Mouse (Mus musculus): ENCODE measurements around the gene Ankrd27. TPM values are rescaled to one million over a fixed set of nuclear protein-coding genes. Genes with fewer than 3 reads are reported as not detected.

Gene Ankrd27
- total and polyA plus RNA-seq, 3 experiments, result 49.0 to 103 (median 74.9) TPM

DNA sequence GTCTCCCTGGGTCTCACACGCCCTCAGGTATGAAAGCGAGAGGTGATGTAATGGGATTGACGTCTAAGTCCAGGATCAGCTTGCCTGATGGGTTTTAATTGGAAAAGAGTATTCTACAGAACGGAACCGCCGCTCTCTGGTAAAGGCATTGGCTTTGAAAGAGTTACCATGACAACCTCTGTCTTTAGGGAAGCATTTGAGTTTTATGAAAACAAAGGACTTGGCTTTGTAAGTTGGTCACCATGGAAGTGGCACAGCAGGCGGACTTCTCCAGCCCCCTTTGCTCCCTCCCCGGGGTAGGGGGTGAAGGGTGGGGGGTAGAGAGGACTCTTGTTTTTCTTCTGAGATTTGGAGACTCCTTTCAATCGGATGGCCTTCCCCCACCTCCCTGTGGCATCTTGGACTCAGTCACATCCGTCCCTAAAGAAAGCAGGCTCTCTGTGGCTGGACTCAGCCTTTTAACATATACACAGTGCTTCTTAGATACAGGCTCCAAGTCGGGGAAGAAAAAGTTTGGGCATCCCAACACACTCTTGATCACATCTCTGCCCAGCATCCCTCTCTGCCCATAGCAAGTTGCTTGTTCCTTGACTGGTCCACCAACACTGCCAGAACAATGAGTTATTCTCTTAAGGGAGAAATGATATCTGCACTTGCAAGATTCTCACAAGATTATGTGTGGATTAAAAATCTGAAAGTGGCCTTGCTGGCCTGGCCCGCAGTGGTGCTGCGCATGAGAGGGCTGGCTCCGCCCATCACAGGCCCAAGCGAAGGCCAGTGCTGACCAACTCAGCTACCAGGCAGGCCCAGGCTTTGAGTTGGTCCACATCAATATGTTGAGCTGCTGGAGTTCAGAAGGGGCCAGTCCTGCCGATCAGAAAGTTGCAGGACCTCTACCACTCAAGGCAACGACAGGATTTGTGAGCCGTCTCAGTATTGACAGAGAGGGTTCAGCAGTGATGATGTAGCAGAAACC, 82.3 kb downstream of the Ankrd27 start:
- Histone ChIP-seq H3K4me3 (ENCODE audit: control insufficient read depth in 1 of 2, insufficient read depth in 1 of 2, low read depth in 2 of 2, low read length in 2 of 2) (no peak overlapping the region), H3K9ac (ENCODE audit: control insufficient read depth, low read depth, low read length, poor library complexity, severe bottlenecking) (no peak overlapping the region), H3K9me3 (replicated peaks; ENCODE audit: insufficient read depth, low read length) (no peaks in the 10 kb centered on the region), H3K4me1 (ENCODE audit: control insufficient read depth in 1 of 2, insufficient read depth in 2 of 2, low read length in 2 of 2) (no peaks in the 10 kb centered on the region), H3K36me3 (ENCODE audit: control insufficient read depth in 1 of 2, insufficient read depth in 2 of 2, low read length in 2 of 2) (no peaks in the 10 kb centered on the region), H3K27ac (ENCODE audit: control insufficient read depth, low read depth, low read length) (no peak overlapping the region), H3K27me3 (ENCODE audit: control insufficient read depth in 1 of 2, insufficient read depth in 2 of 2, low read length in 2 of 2) (no peaks in the 10 kb centered on the region), H3K79me2 (ENCODE audit: control insufficient read depth, insufficient read depth, low read length, poor library complexity) (no peaks in the 10 kb centered on the region)
- TF ChIP-seq KAT2A (conservative IDR thresholded peaks at IDR 0.05; ENCODE audit: low read depth, low read length) (no peak), RAD21 (IDR thresholded peaks at IDR 0.05; ENCODE audit: low read depth, low read length) (no peak), USF1 (IDR thresholded peaks at IDR 0.05; ENCODE audit: low read depth, low read length) (no peak), E2F4 (IDR thresholded peaks at IDR 0.05; ENCODE audit: borderline replicate concordance, low read depth, low read length) (no peak), CHD2 (IDR thresholded peaks at IDR 0.05; ENCODE audit: low read length) (no peak), TAL1 (IDR thresholded peaks at IDR 0.05; ENCODE audit: low read length) (no peak), CHD1 (IDR thresholded peaks at IDR 0.05; ENCODE audit: low read depth, low read length) (no peak), SIN3A (IDR thresholded peaks at IDR 0.05; ENCODE audit: low read length) (no peak), MYC (IDR thresholded peaks at IDR 0.05; ENCODE audit: low read depth, low read length) (no peak), GABPA (IDR thresholded peaks at IDR 0.05; ENCODE audit: low read depth, low read length) (no peak), ELF1 (IDR thresholded peaks at IDR 0.05; ENCODE audit: low read depth, low read length) (no peak), SMC3 (IDR thresholded peaks at IDR 0.05; ENCODE audit: low read depth, low read length) (no peak), MAFK (IDR thresholded peaks at IDR 0.05; ENCODE audit: borderline replicate concordance, low read depth, low read length) (no peak)
- DNase-seq (ENCODE audit: low read depth, low spot score), result no peak

DNA sequence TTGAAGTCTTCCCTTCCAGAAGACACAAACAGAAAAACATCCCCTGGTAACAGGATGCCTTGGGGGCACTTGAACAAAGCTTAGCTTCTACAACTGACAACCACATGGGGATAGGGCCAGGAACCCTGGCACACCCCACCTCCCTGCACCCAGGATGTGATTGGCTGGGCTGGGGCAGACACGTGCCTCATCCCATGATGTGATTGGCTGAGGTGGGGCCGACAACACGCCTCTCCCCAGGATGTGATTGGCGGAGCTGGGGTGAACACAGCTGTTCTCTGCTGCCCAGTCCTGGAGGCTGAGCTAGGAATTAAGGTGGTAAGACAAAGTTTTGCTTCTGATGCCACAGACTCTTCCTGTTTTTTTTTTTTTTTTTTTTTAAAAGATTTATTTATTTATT, 92.9 kb downstream of the Ankrd27 start:
- H3K4me1 ChIP-seq (ENCODE audit: control insufficient read depth in 1 of 2, insufficient read depth in 2 of 2, low read length in 2 of 2), result no peaks in the 10 kb centered on the region
- TF ChIP-seq MEF2A (IDR thresholded peaks at IDR 0.05; ENCODE audit: extremely low read depth, insufficient replicate concordance, low read depth, low read length, poor library complexity, severe bottlenecking) (no peak), ZC3H11A (IDR thresholded peaks at IDR 0.05; ENCODE audit: low read depth, low read length) (no peak), SIN3A (IDR thresholded peaks at IDR 0.05; ENCODE audit: low read length) (no peak), POLR2AphosphoS2 (IDR thresholded peaks at IDR 0.05; ENCODE audit: low read length) (no peak), ETS1 (IDR thresholded peaks at IDR 0.05; ENCODE audit: low read depth, low read length) (no peak), TBP (IDR thresholded peaks at IDR 0.05; ENCODE audit: low read depth, low read length) (no peak), GABPA (IDR thresholded peaks at IDR 0.05; ENCODE audit: low read depth, low read length) (no peak), MAZ (IDR thresholded peaks at IDR 0.05; ENCODE audit: low read depth, low read length) (no peak), USF2 (IDR thresholded peaks at IDR 0.05; ENCODE audit: borderline replicate concordance in 1 of 2, insufficient read depth in 1 of 2, low read depth in 1 of 2, low read length in 2 of 2) (no peak), JUND (IDR thresholded peaks at IDR 0.05; ENCODE audit: low read depth, low read length) (no peak), MAFK (IDR thresholded peaks at IDR 0.05; ENCODE audit: borderline replicate concordance, low read depth, low read length) (no peak), ZNF384 (IDR thresholded peaks at IDR 0.05; ENCODE audit: low read depth, low read length) (no peak), POLR2AphosphoS5 (IDR thresholded peaks at IDR 0.05; ENCODE audit: borderline replicate concordance, low read depth, low read length) (no peak), TAL1 (IDR thresholded peaks at IDR 0.05; ENCODE audit: low read length) (no peak), RCOR1 (IDR thresholded peaks at IDR 0.05; ENCODE audit: low read depth, low read length) (no peak), CHD1 (IDR thresholded peaks at IDR 0.05; ENCODE audit: low read depth, low read length) (no peak), HCFC1 (IDR thresholded peaks at IDR 0.05; ENCODE audit: low read depth, low read length) (no peak), E2F4 (IDR thresholded peaks at IDR 0.05; ENCODE audit: borderline replicate concordance, low read depth, low read length) (no peak)
- no peaks in the 10 kb centered on the region for H3K36me3 ChIP-seq (ENCODE audit: control insufficient read depth in 1 of 2, insufficient read depth in 2 of 2, low read length in 2 of 2)
- no peak overlapping the region for H3K27ac ChIP-seq (ENCODE audit: control insufficient read depth, low read depth, low read length)
- H3K79me2 ChIP-seq (ENCODE audit: control insufficient read depth, insufficient read depth, low read length, poor library complexity), result no peaks in the 10 kb centered on the region
- H3K9me3 ChIP-seq (replicated peaks; ENCODE audit: insufficient read depth, low read length), result no peaks in the 10 kb centered on the region
- H3K4me3 ChIP-seq (ENCODE audit: control insufficient read depth in 1 of 2, insufficient read depth in 1 of 2, low read depth in 2 of 2, low read length in 2 of 2), result no peak overlapping the region
- no peak overlapping the region for H3K9ac ChIP-seq (ENCODE audit: control insufficient read depth, low read depth, low read length, poor library complexity, severe bottlenecking)
- DNase-seq (ENCODE audit: low read depth, low spot score), result peak; percentile 31
- H3K27me3 ChIP-seq (ENCODE audit: control insufficient read depth in 1 of 2, insufficient read depth in 2 of 2, low read length in 2 of 2), result no peaks in the 10 kb centered on the region
